Mouse (Mus musculus): ENCODE results near the gene Gm45713. TPM values are rescaled to one million over a fixed set of nuclear protein-coding genes. Genes with fewer than 3 reads are reported as not detected.

Gene Gm45713
- total RNA-seq, 2 experiments from 2014 or later = 0.26 to 0.47 TPM

Small RNA genes within 50 kb of the gene (microRNA-seq; reads per million reads assigned to microRNA genes)
- gene Mir150 (4,445 to 10,790 reads per million in 2 experiments), gene Mir5121 (12.4 to 17.4 reads per million in 2 experiments), gene Mir7055 (0 reads per million in 2 experiments)

Other genes starting within 250 kb of the Gm45713 start
- 10 to 100 TPM; 75.9 to 79.8 TPM for gene Med25, start 243.5 kb downstream of the Gm45713 start, total RNA-seq (2021)
- gene Fuz, start 240.2 kb downstream of the Gm45713 start, total RNA-seq (2021) = 10 to 100 TPM; 15.4 to 16.8 TPM
- gene Ap2a1, start 206.7 kb downstream of the Gm45713 start, total RNA-seq (2021) = 10 to 100 TPM; 59.2 to 67.9 TPM
- gene Tsks, start 193.0 kb downstream of the Gm45713 start, total RNA-seq (2021) = not detected
- 1 to 10 TPM; 1.8 to 2.0 TPM for gene Cpt1c, start 161.4 kb downstream of the Gm45713 start, total RNA-seq (2021)
- gene Prmt1, start 149.7 kb downstream of the Gm45713 start, total RNA-seq (2021) = 100 to 1,000 TPM in 1 of 2 experiments, 10 to 100 TPM in 1; 90.3 to 110 TPM
- 10 to 100 TPM; 21.3 to 29.5 TPM for gene Irf3, start 138.6 kb downstream of the Gm45713 start, total RNA-seq (2021)
- gene Bcl2l12, start 137.5 kb downstream of the Gm45713 start, total RNA-seq (2021) = 1 to 10 TPM; 8.1 to 9.7 TPM
- gene Scaf1, start 119.9 kb downstream of the Gm45713 start, total RNA-seq (2021) = 10 to 100 TPM; 45.1 to 46.0 TPM
- gene Rras, start 118.3 kb downstream of the Gm45713 start, total RNA-seq (2021) = 10 to 100 TPM; 43.9 to 47.7 TPM
- gene Prr12, start 83.3 kb downstream of the Gm45713 start, total RNA-seq (2021) = 10 to 100 TPM; 21.5 to 21.9 TPM
- 10 to 100 TPM; 29.6 to 35.2 TPM for gene Nosip, start 73.8 kb downstream of the Gm45713 start, total RNA-seq (2021)
- gene Prrg2, start 73.6 kb downstream of the Gm45713 start, total RNA-seq (2021) = 1 to 10 TPM; 7.8 TPM
- 10 to 100 TPM; 20.0 to 20.7 TPM for gene Rcn3, start 44.0 kb downstream of the Gm45713 start, total RNA-seq (2021)
- gene Fcgrt, start 32.4 kb downstream of the Gm45713 start, total RNA-seq (2021) = 10 to 100 TPM; 60.3 to 66.8 TPM
- gene Rps11, start 11.8 kb downstream of the Gm45713 start, total RNA-seq (2021) = 100 to 1,000 TPM; 512 to 646 TPM
- gene Rpl13a, start 7.5 kb downstream of the Gm45713 start, total RNA-seq (2021) = 100 to 1,000 TPM; 714 to 715 TPM
- 1 to 10 TPM; 2.7 to 5.3 TPM for gene Flt3l, start 201 bp upstream of the Gm45713 start, total RNA-seq (2021)
- 10 to 100 TPM; 35.5 to 42.7 TPM for gene Pih1d1, start 18.1 kb upstream of the Gm45713 start, total RNA-seq (2021)
- 10 to 100 TPM; 21.5 to 26.8 TPM for gene Aldh16a1, start 18.4 kb upstream of the Gm45713 start, total RNA-seq (2021)
- 10 to 100 TPM; 29.7 to 32.4 TPM for gene Slc17a7, start 27.7 kb upstream of the Gm45713 start, total RNA-seq (2021)
- gene Gfy, start 43.3 kb upstream of the Gm45713 start, total RNA-seq (2021) = not detected
- gene Pth2, start 44.8 kb upstream of the Gm45713 start, total RNA-seq (2021) = not detected
- under 1 TPM in 1 of 2 experiments, not detected in 1; 0.46 TPM for gene Ccdc155, start 68.7 kb upstream of the Gm45713 start, total RNA-seq (2021)
- gene Dkkl1, start 75.9 kb upstream of the Gm45713 start, total RNA-seq (2021) = not detected
- 1 to 10 TPM; 6.4 to 7.7 TPM for gene Tead2, start 79.5 kb upstream of the Gm45713 start, total RNA-seq (2021)
- 10 to 100 TPM in 1 of 2 experiments, 1 to 10 TPM in 1; 2.6 to 12.8 TPM for gene Cd37, start 102.9 kb upstream of the Gm45713 start, total RNA-seq (2021)
- gene Slc6a16, start 104.9 kb upstream of the Gm45713 start, total RNA-seq (2021) = not detected
- not detected for gene Slc6a21, start 141.3 kb upstream of the Gm45713 start, total RNA-seq (2021)
- gene Trpm4, start 197.5 kb upstream of the Gm45713 start, total RNA-seq (2021) = 10 to 100 TPM; 20.0 to 27.9 TPM
- 100 to 1,000 TPM; 954 to 975 TPM for gene Hrc, start 199.1 kb upstream of the Gm45713 start, total RNA-seq (2021)
- gene Ppfia3, start 230.8 kb upstream of the Gm45713 start, total RNA-seq (2021) = under 1 TPM in 1 of 2 experiments, not detected in 1; 0.33 TPM
- gene Lin7b, start 234.4 kb upstream of the Gm45713 start, total RNA-seq (2021) = 1 to 10 TPM; 1.7 to 2.3 TPM

Data from heart, adult 18-20 months (tissue).